In genomic region chr3:157533964-157534785, GRCm38 (mm10) we compare ENCODE assay signal across 8 mouse cellular contexts. TPM values are rescaled to one million over a fixed set of nuclear protein-coding genes. Genes with fewer than 3 reads are reported as not detected.
DNase-seq lines count a peak whose midpoint lies in the region; ATAC-seq lines count a peak whose summit lies in the region.

Gene Zranb2 (plus strand): TSS chr3:157534160.

- WGBS in intestine, embryonic 16.5 days = under 1% methylated on average over 88 of the region's 91 CpGs
- WGBS in midbrain, embryonic 10.5 days = under 1% methylated on average over 88 of the region's 91 CpGs

- ATAC-seq in intestine, embryonic 16.5 days = peak; percentile 96

- H3K27me3 ChIP-seq in intestine, embryonic 16.5 days (replicated peaks; ENCODE audit: control insufficient read depth, insufficient read depth, low read length) = peaks cover 16% of the 10 kb centered on the region
- H3K27me3 ChIP-seq in midbrain, embryonic 10.5 days (ENCODE audit: low read depth, poor library complexity, severe bottlenecking) = peaks cover 42% of the 10 kb centered on the region

- peak; percentile 97 for DNase-seq in adrenal gland, postnatal 10 days
- peak; percentile 92 for DNase-seq in embryo, embryonic 9.5 days (ENCODE audit: extremely low spot score)
- DNase-seq in gastrocnemius, postnatal 4 days (ENCODE audit: low spot score in 2 of 2) = peak; percentile 91 to 97
- peak; percentile 95 for DNase-seq in left cerebral cortex, postnatal 36 days (ENCODE audit: low spot score in 2 of 2)
- peak; percentile 94 for DNase-seq in midbrain, embryonic 10.5 days (ENCODE audit: low spot score)
- DNase-seq in right cerebral cortex, postnatal 36 days (ENCODE audit: low spot score in 2 of 2) = peak; percentile 89 to 90
- peak; percentile 88 to 94 for DNase-seq in urinary bladder, postnatal 4 days (ENCODE audit: low spot score in 2 of 2)

- peak within 1 kb of the TSS; percentile 68 for H3K4me2 ChIP-seq in intestine, embryonic 16.5 days (ENCODE audit: low read depth, low read length)

- H3K36me3 ChIP-seq in intestine, embryonic 16.5 days (ENCODE audit: control insufficient read depth, insufficient read depth, low read length) = peaks cover 6% of the 10 kb centered on the region; the same call in 1 of the 2 replicates
- H3K36me3 ChIP-seq in midbrain, embryonic 10.5 days = peaks cover 28% of the 10 kb centered on the region

- H3K9ac ChIP-seq in intestine, embryonic 16.5 days (ENCODE audit: low read depth, low read length) = peak within 1 kb of the TSS; percentile 87

- H3K4me1 ChIP-seq in intestine, embryonic 16.5 days (ENCODE audit: control insufficient read depth, insufficient read depth, low read length) = peaks cover 7% of the 10 kb centered on the region
- H3K4me1 ChIP-seq in midbrain, embryonic 10.5 days = peaks cover 16% of the 10 kb centered on the region

- peak within 1 kb of the TSS; percentile 79 for H3K27ac ChIP-seq in intestine, embryonic 16.5 days (ENCODE audit: low read length)
- H3K27ac ChIP-seq in midbrain, embryonic 10.5 days (replicated peaks) = peak within 1 kb of the TSS; percentile 100

- H3K9me3 ChIP-seq in intestine, embryonic 16.5 days (ENCODE audit: control insufficient read depth, low read length) = no peaks in the 10 kb centered on the region
- no peaks in the 10 kb centered on the region for H3K9me3 ChIP-seq in midbrain, embryonic 10.5 days (replicated peaks)

- intact Hi-C loops in left cerebral cortex, postnatal 36 days (cut with DNase I) = no loop called here

- peak within 1 kb of the TSS; percentile 74 for H3K4me3 ChIP-seq in intestine, embryonic 16.5 days (ENCODE audit: low read length)
- H3K4me3 ChIP-seq in midbrain, embryonic 10.5 days = peak within 1 kb of the TSS; percentile 82

RNA-seq across cellular contexts. Expression of gene Zranb2, which starts in this region (rescaled TPM):
- total RNA-seq in adrenal gland, postnatal 10 days (2021) = 10 to 100 TPM; 61.9 to 70.4 TPM
- 10 to 100 TPM; 48.8 to 56.8 TPM for total RNA-seq in gastrocnemius, postnatal 4 days (2021)
- 67.5 and 77.2 TPM in 2 replicates for polyA plus RNA-seq in intestine, embryonic 16.5 days (2015; fragmentation: Nextera tagmentation; extraction: Ambion mirVana)
- total RNA-seq in left cerebral cortex, postnatal 36 days (2021) = 100 to 1,000 TPM; 126 to 157 TPM
- 112 and 114 TPM in 2 replicates for polyA plus RNA-seq in midbrain, embryonic 10.5 days (2016; fragmentation: Nextera tagmentation; extraction: Ambion mirVana)

Comparison
In these comparisons a context has a peak if more than half of its experiments do, and no peak if none do; other contexts are left out.
1. Peak in every context shown above with its lines: DNase-seq, ATAC-seq, H3K4me3 ChIP-seq and H3K27ac ChIP-seq.